Mouse (Mus musculus): ENCODE measurements around the gene Defb15. TPM values are rescaled to one million over a fixed set of nuclear protein-coding genes. Genes with fewer than 3 reads are reported as not detected.
"Not testable (repeated sequence)": the region's sequence is repeated elsewhere in the genome, so short reads cannot be mapped to it uniquely, and the experiment has no call there.

Defb15 gene
- total RNA-seq (2021): not detected

DNA sequence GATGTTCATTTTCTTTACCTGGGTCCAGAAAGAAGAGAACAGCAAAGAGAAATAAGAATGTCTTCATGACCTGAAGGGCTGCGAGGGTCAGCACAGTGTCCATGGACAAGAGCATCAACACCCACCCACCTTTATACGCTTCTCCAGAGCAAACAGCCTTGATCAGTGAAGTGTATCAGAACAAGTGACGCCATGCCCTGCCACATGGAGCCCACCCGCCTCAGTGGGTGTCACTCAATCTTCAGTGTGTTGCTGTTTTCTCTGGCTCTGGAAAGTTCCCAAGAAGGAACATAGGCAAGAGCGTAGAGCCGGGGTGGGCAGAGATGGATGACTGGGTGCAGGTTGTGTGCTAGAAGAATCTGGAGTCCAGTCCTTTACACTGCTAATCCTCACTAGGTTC, at the start of gene Defb15:
Gene Defb15 (minus strand): TSS at position 101 of the 400 bp plus-strand sequence.
- DNase-seq: no peak

DNA sequence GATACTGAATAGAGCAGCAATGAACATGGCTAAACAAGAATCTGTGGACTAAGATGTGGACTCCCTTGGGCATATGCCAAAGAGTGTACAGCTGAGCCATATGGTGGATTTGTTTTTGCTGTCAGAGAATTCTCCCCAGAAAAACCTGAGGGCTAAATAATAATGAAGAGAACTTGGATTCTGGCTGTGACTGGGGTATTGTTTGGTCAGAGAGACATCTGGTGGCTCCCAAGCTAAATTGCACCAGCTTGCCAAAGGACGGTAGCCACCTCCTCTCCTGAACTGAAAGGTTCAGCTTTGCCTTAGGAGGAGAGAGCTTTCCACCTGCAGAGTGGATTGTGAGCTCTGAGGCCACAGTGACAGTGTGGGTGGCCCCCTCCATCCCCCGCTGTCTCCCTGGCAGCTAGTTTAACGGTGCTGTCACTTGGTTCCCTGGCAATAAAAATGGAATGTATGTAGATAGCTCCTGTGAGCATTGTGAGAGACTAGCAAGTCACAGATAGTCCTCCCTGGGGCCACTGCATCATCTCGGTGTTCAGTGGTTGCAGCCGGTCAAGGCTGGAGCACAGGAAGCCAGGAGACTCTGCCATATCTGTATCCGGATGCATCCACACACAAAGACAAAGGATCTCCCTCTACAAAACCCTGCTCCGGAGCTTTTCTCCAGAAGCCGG, 49.3 kb upstream of the Defb15 start:
- no peak for DNase-seq

DNA sequence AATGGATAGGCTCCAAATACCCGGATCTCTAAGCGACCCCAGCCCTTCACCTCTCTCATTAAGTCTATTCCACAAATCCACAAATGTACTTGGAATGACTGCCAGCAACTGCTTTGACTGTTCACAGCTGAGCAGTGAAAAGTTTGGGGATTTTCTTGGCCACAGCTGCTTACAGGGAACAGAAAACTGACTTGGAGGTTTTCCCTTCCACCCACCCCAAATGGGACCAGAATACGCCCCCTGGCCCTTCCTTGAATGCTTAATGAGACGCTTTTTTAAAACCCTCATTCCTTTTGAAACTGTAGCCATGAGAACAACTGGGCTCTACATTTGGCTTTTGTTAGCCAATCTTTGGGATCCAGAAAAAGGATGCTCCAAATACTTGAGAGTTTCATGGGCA, 45.7 kb upstream of the Defb15 start:
- DNase-seq: no peak

DNA sequence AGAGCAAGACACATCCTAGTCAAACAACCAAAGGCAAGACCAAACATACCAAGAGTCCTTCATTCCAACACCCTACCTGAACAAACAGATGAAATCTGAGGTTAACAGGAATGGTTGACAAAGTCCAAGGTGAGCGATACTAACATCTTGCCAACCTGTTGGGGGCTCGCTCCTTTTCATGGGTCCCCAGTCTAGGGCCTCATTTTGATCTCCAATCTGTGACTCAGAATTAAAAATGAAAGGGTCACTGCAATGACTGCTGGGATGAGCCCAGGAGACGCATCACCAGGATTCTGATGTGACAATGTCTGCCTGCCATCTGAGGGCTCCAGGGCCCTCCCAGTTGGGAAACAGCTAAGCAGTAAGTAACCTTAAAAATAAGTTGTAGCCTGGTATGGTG, 37.0 kb upstream of the Defb15 start, which contains the start of gene Ccdc70:
Gene Ccdc70 (plus strand): TSS at position 301 of the 400 bp plus-strand sequence.
- no peak for DNase-seq

DNA sequence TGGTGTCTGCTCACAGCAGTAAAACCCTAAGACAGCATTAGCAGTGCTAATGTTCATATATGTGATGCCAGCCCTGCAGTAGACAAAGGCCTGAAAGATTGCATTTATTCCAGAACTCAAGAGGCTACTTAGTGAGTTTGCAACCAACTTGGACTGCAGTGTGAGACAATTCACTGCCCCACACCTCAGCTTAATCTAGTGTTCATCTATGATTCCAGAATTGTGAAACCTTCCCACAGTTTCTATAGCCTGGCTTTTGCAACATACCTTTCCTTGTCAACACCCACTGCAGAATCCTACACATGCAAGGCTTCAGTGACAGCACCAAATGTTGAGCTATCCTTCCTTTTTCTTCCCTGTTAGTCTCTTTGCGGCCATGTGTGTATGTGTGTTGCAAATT, 34.1 kb upstream of the Defb15 start:
- DNase-seq: no peak

DNA sequence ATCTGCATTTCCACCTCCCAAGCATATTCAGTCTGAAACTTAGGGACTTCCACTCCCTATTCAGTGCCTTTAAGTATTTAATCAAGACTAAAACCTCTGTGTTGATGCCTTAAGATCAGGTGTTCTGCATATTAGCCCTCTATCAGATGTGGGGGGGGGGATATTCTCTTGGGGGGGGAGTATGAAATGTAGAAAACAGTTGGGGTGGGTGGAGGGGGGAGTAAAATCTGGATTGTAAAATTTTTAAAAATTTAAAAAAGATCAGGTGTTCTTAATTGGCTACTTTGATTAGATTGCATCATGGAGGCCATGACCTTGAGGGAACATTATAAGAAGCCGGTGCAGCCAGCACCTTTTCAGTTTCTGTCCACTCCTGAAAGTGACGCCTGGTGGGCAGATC, 25.9 kb upstream of the Defb15 start, which contains the start of gene Fam90a1a:
Gene Fam90a1a (plus strand): TSS at position 301 of the 400 bp plus-strand sequence.
- DNase-seq: no peak

DNA sequence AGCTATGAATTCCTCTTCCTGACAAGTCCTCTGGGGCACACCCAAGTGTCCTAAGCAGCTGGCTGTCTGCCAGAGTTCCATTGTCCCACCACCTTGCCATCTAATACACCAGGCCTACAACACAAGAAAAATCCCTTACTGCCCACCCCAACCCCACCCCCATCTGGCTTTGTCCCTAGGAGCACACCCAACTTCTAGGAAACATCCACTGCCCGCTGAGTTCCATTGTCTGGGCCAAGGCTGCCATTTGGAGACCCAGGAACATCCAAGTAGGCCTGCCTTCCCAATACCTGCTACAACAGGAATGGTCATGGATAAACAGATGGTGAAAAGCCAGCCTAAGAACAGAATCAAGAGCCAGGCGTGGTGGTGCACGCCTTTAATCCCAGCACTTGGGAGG, 23.8 kb upstream of the Defb15 start:
- DNase-seq: no peak

DNA sequence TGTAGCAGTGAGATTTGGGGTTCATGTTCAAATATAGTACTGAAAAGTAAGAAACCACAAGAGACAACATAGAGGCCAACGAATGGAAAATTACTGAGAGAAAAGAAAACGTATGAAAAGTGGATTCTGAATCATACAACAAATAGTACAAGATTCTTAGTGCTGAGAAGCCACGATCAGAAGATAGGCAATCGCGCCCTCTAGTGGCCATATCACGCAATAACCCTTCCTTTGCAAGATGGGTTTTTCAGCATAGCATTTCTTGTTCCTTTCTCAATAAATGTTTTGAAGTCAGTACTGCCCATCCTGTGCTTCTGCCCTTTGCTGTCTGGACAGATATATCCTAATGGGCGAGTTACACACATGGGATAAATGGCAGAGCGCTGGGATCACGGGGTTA, 22.8 kb upstream of the Defb15 start:
- DNase-seq: peak; percentile 40

DNA sequence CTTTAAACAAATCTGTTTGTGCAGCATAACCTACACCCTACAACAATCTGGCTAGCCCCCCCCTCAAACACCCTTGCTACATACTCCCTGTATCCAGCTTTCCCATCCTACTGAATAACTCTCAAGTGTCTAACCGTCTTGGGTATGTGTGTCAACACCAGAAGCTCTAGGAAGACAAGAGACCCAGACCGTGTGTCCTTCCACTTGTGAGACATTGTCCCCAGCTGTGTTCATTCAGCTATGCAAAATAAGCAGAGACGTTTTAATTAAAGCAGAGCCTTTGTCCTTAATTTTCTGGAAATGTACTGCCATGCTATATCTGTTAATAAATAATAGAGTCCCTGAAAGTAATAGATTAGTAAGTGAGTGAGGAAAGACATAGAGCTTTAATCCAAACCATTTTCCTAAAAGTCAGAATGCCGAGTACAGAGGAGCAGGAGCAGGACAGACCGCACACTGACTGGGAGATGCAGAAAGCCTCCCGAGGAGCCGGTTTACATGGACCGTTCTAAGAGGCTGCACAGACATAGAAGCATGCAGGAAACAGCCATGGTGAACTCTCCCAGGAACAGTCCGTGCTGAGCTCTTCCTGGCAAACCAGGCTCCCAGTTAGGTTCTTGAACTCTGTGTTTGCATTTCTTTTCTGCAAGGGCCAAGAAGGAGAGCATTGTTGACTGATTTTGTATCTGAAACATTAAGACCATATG, 15.0 kb upstream of the Defb15 start:
- DNase-seq: no peak

DNA sequence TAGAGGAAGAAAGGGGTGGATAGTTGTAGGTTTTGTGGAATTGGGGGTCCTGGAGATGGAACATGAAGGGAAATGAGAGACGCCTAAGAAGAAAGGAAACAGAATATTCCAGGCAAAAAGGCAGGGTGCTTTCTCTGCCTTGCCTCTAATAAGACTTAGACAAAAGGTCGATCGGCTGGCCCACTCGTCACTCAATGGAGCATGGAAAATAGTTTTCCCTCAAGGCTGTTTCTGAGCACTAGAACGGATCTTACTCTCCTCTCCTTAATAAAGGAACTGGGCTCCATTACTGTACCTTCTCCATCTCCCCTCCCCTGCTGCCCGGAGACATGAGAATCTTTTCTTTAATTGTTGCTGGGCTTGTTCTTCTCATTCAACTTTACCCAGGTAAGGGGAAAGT, 14.0 kb upstream of the Defb15 start, which contains the start of gene Defb13:
Gene Defb13 (plus strand): TSS at position 301 of the 400 bp plus-strand sequence.
- DNase-seq: no peak

DNA sequence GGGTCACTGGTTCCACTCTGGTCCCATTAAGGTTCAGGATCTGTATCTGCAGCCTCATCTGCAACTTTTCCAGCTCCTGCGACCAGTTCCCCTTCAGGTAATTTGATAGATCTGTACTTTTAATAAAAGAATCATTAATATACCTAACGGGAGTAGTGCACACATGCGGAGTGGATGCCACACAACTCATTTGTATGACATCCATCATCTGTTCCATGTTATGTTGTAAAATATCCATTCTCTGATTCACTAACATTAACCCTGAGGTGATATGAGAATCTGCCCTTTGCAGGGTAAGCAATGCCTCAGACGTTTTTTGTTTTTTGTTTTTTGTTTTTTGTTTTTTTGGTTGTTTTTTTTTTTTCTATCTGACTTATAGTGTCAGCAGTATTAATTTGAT, 5.5 kb upstream of the Defb15 start, which contains the start of gene Defb35:
Gene Defb35 (plus strand): TSS at position 301 of the 400 bp plus-strand sequence.
- DNase-seq: not testable (repeated sequence)

DNA sequence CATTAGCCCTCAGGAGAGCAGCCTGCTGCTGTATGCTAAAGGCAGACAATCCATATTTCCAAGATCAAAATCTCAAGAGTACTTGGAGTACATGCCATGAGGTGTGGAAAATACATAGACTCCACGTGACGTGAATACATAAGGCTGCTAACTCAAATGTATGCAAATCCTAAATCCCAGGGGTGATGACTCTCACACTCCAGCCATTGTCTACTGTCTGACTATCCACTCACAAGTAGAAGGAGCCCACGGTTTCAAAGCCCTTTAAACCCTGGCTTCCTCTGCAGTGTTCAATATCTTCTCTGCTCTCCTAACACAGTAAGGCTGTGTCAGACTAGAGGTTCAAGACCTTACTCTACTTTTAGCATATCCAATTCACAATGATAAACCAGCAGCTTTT, 1.8 kb downstream of the Defb15 start:
- DNase-seq: not testable (repeated sequence)

DNA sequence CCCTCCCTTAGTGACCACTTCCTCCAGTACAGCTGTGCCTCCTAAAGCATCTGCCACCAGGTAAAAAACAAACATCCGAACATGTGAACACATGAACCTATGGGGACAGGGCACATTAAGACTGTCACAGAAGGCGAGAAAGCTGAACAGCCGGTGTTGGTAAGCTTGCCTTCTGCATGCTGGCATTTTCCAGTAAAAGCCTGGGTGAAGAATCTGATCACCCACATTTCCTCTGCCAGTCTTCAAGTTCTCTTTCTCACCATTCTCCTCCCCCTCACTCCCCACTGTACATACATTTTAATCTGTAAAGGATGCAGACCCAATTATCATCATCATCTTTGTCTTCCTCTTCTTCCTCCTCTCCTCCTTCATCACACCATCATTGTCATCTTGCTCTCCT, 16.9 kb downstream of the Defb15 start:
- DNase-seq: no peak

DNA sequence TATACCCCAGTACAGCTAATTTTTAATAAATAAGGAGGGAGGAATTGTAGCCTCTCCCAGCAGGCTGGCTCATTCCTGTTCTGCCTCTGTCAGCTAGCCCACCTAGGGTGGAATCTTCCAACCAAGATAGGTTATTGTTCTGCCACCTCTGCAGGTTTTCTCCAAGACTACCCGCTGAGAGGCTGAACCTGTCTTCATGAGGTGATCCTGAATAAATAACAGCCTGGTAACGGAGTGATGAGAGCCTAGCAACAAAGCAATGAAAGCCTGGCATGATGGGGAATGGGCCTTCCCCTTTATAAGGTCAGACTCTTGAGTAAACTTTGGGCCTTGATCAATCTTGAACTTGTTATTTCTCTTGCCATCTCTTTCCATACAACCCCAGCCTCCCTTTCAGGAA, 20.0 kb downstream of the Defb15 start:
- DNase-seq: no peak

DNA sequence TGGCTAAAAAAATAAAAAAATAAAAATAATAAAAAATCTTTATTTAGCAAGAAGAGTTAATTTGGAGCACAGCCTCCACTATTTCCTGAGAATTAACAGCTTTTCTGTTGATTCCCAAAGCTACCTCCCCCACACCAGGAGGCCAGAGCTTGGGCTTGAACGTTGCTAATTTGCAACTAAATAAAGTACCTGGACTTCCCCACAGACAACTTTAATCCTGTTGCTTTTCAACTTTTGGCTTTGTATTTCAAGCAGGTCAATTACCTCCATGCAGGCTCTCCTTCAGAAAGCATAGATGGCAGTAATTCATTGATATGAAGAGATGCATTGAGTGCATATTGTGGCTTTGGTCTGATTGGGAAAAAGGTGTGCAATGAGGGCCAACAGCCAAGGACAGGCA, 20.6 kb downstream of the Defb15 start:
- DNase-seq: no peak

DNA sequence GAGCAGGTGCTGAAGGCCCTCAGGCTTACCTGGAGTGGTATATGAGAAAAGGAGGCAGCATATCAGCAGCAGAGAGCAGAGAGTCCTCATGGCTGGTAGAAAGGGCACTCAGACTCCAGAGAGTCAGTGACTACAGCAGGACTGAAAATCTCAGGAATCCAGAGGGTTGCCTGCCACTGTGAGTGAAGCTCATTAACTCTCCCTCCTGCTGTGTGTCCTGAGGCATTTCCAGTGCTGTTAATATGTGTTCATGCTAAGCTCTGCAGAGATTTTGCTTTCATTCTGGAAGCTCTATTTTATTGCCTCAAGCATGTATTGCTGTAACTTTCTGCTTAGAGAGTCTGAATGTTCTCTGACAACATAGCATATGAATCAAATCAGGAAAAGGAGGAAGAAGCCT, 26.2 kb downstream of the Defb15 start, which contains the start of gene Defb11:
Gene Defb11 (minus strand): TSS at position 123 of the 400 bp plus-strand sequence.
- DNase-seq: not testable (repeated sequence)

DNA sequence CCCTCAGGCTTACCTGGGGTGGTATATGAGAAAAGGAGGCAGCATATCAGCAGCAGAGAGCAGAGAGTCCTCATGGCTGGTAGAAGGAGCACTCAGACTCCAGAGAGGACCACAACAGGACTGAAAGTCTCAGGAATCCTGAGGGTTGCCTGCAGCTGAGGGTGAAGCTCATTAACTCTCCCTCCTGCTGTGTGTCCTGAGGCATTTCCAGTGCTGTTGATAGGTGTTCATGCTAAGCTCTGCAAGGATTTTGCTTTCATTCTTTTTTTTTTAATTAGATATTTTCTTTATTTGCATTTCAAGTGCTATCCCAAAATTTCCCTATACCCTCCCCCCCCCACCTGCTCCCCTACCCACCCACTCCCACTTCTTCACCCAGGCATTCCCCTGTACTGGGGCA, 47.2 kb downstream of the Defb15 start, which contains the start of gene Defb9:
Gene Defb9 (minus strand): TSS at position 101 of the 400 bp plus-strand sequence.
- not testable (repeated sequence) for DNase-seq

Other genes with a start within 250 kb of the Defb15 start
- not detected for gene AY761184, start 229.1 kb downstream of the Defb15 start, total RNA-seq (2021)
- not detected for gene Defa24, start 198.2 kb downstream of the Defb15 start, total RNA-seq (2021)
- gene Defb50, start 109.2 kb downstream of the Defb15 start, total RNA-seq (2021): not detected
- not detected for gene Defb2, start 92.8 kb downstream of the Defb15 start, total RNA-seq (2021)
- gene Defb10, start 73.8 kb downstream of the Defb15 start, total RNA-seq (2021): not detected
- not detected for gene Defb9, start 47.3 kb downstream of the Defb15 start, total RNA-seq (2021)
- gene Defb11, start 26.3 kb downstream of the Defb15 start, total RNA-seq (2021): not detected
- not detected for gene Defb35, start 5.6 kb upstream of the Defb15 start, total RNA-seq (2021)
- not detected for gene Defb13, start 14.1 kb upstream of the Defb15 start, total RNA-seq (2021)
- not detected for gene Fam90a1a, start 26.0 kb upstream of the Defb15 start, total RNA-seq (2021)
- gene Ccdc70, start 37.1 kb upstream of the Defb15 start, total RNA-seq (2021): not detected
- under 1 TPM; 0.38 to 0.55 TPM for gene Atp7b, start 127.6 kb upstream of the Defb15 start, total RNA-seq (2021)
- 10 to 100 TPM; 11.4 to 14.5 TPM for gene Alg11, start 128.0 kb upstream of the Defb15 start, total RNA-seq (2021)
- not detected for gene Nek5, start 192.3 kb upstream of the Defb15 start, total RNA-seq (2021)
- gene Nek3, start 233.7 kb upstream of the Defb15 start, total RNA-seq (2021): 1 to 10 TPM; 1.9 to 2.4 TPM

All from heart, postnatal 4 days (tissue).